Mouse (Mus musculus) R1 (cell line): ENCODE results near the gene Olfr92.
"Not testable (repeated sequence)": the region's sequence is repeated elsewhere in the genome, so short reads cannot be mapped to it uniquely, and the experiment has no call there.

Experiments
- DNase-seq: peaks from one replicate; pipeline ENCODE4 v3.0.0-alpha.2; 2018; ENCODE audit warnings: low read depth, low spot score

Olfr92 gene

GRCm38 (mm10) chr17:37119988-37120387 lies at the start of gene Olfr92:
TSS of gene Olfr92 (minus strand) at chr17:37120088.
- DNase-seq = no peak

GRCm38 (mm10) chr17:37161394-37161793 lies 41.5 kb upstream of the Olfr92 start, which contains the start of gene Olfr93:
TSS of gene Olfr93 (minus strand) at chr17:37161494.
- DNase-seq = no peak

GRCm38 (mm10) chr17:37131366-37131765 lies 11.5 kb upstream of the Olfr92 start:
- not testable (repeated sequence) for DNase-seq

- no peak for DNase-seq
Measured at GRCm38 (mm10) chr17:37098178-37098577, 21.7 kb downstream of the Olfr92 start, which contains the start of gene Olfr91. TSS of gene Olfr91 (minus strand) at chr17:37098278.

- no peak for DNase-seq
Measured at GRCm38 (mm10) chr17:37093289-37093688, 26.6 kb downstream of the Olfr92 start.

GRCm38 (mm10) chr17:37092198-37092597 lies 27.7 kb downstream of the Olfr92 start:
- DNase-seq = no peak

GRCm38 (mm10) chr17:37088399-37088798 lies 31.5 kb downstream of the Olfr92 start, which contains the start of gene Olfr90:
TSS of gene Olfr90 (minus strand) at chr17:37088499.
- DNase-seq = no peak

GRCm38 (mm10) chr17:37085545-37085944 lies 34.3 kb downstream of the Olfr92 start:
- no peak for DNase-seq

GRCm38 (mm10) chr17:37084632-37085031 lies 35.3 kb downstream of the Olfr92 start:
- peak; percentile 69 for DNase-seq

GRCm38 (mm10) chr17:37083327-37083726 lies 36.6 kb downstream of the Olfr92 start:
- peak; percentile 89 for DNase-seq

GRCm38 (mm10) chr17:37081659-37082058 lies 38.2 kb downstream of the Olfr92 start:
- DNase-seq = no peak

- DNase-seq = peak; percentile 78
Measured at GRCm38 (mm10) chr17:37080119-37080518, 39.8 kb downstream of the Olfr92 start.

GRCm38 (mm10) chr17:37078990-37079389 lies 40.9 kb downstream of the Olfr92 start:
- DNase-seq = peak; percentile 98

- peak; percentile 91 for DNase-seq
Measured at GRCm38 (mm10) chr17:37078193-37078592, 41.7 kb downstream of the Olfr92 start.

GRCm38 (mm10) chr17:37075766-37076165 lies 44.1 kb downstream of the Olfr92 start:
- DNase-seq = no peak

GRCm38 (mm10) chr17:37075181-37075580 lies 44.7 kb downstream of the Olfr92 start:
- no peak for DNase-seq

- peak; percentile 76 for DNase-seq
Measured at GRCm38 (mm10) chr17:37072730-37073276, 47.1 kb downstream of the Olfr92 start.

GRCm38 (mm10) chr17:37072080-37072729 lies 47.7 kb downstream of the Olfr92 start:
- DNase-seq = peak; percentile 50

- DNase-seq = no peak
Measured at GRCm38 (mm10) chr17:37070121-37070520, 49.8 kb downstream of the Olfr92 start.

- no peak for DNase-seq
Measured at GRCm38 (mm10) chr17:37067861-37068260, 52.0 kb downstream of the Olfr92 start.

- DNase-seq = no peak
Measured at GRCm38 (mm10) chr17:37065993-37066392, 53.9 kb downstream of the Olfr92 start.

- peak; percentile 92 for DNase-seq
Measured at GRCm38 (mm10) chr17:37063686-37064495, 56.0 kb downstream of the Olfr92 start.
